Mouse (Mus musculus): ENCODE results near the gene Dlk1. TPM values are rescaled to one million over a fixed set of nuclear protein-coding genes. Genes with fewer than 3 reads are reported as not detected.
A peak's percentile ranks its signal among the peaks of the same experiment; 100 is the strongest.

Gene Dlk1
- polyA plus RNA-seq, 1 experiment from 2014 or later, result 140 TPM

GRCm38 (mm10) chr12:109496397-109496796 is 43.8 kb downstream of the Dlk1 start:
- Histone ChIP-seq H3K9ac (no peak overlapping the region), H3K9me3 (replicated peaks) (no peaks in the 10 kb centered on the region), H3K4me3 (no peak overlapping the region), H3K4me1 (peaks cover 8% of the 10 kb centered on the region), H3K4me2 (replicated peaks) (no peak overlapping the region), H3K27ac (no peak overlapping the region), H3K27me3 (no peaks in the 10 kb centered on the region), H3K36me3 (no peaks in the 10 kb centered on the region)
- WGBS, result 67% methylated on average over 6 of the region's 6 CpGs
- no peak for ATAC-seq (ENCODE audit: low FRiP score)

DNA sequence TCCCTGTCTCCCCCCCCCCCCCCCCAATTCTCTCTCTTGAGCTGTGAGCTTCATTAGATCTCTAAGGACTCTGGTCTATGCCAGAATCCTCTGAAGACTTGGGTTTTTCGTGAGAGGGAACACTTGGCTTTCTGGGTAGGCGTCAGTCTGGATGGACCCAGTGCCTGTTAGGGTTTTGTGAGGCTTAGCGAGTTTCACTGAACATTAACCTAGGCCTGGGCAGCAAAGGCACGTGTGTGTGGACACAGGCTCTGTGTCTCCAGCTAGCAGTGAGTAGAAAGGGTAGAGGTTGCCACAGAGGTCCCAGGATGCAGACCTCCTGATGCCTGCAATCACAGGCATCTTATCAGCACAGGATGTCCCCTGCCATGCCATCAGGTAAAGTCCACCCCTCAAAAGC is 48.4 kb downstream of the Dlk1 start:
- Histone ChIP-seq H3K4me3 (no peak overlapping the region), H3K9ac (no peak overlapping the region), H3K27me3 (peaks cover 3% of the 10 kb centered on the region; the same call in 1 of the 2 replicates), H3K4me1 (peaks cover 11% of the 10 kb centered on the region), H3K36me3 (no peaks in the 10 kb centered on the region), H3K27ac (no peak overlapping the region), H3K4me2 (replicated peaks) (no peak overlapping the region), H3K9me3 (replicated peaks) (no peaks in the 10 kb centered on the region)
- no peak for ATAC-seq (ENCODE audit: low FRiP score)
- 48% methylated on average over 4 of the region's 4 CpGs for WGBS

GRCm38 (mm10) chr12:109502360-109503040 is 49.9 kb downstream of the Dlk1 start:
- 80% methylated on average over 6 of the region's 6 CpGs for WGBS
- H3K36me3 ChIP-seq, result no peaks in the 10 kb centered on the region
- H3K4me1 ChIP-seq, result peaks cover 7% of the 10 kb centered on the region; the same call in 1 of the 2 replicates
- H3K27me3 ChIP-seq, result peaks cover 3% of the 10 kb centered on the region; the same call in 1 of the 2 replicates
- no peak overlapping the region for H3K4me2 ChIP-seq (replicated peaks)
- ATAC-seq (ENCODE audit: low FRiP score), result no peak
- H3K9me3 ChIP-seq (replicated peaks), result no peaks in the 10 kb centered on the region
- H3K27ac ChIP-seq, result no peak overlapping the region
- H3K9ac ChIP-seq, result no peak overlapping the region
- no peak overlapping the region for H3K4me3 ChIP-seq

GRCm38 (mm10) chr12:109507693-109508092 is 55.1 kb downstream of the Dlk1 start:
- Histone ChIP-seq H3K9me3 (replicated peaks) (no peaks in the 10 kb centered on the region), H3K4me2 (replicated peaks) (no peak overlapping the region), H3K36me3 (no peaks in the 10 kb centered on the region), H3K27ac (no peak overlapping the region), H3K9ac (no peak overlapping the region), H3K27me3 (peaks cover 3% of the 10 kb centered on the region), H3K4me1 (peaks cover 33% of the 10 kb centered on the region), H3K4me3 (no peak overlapping the region)
- ATAC-seq (ENCODE audit: low FRiP score), result no peak
- WGBS, result 89% methylated on average over 11 of the region's 11 CpGs

DNA sequence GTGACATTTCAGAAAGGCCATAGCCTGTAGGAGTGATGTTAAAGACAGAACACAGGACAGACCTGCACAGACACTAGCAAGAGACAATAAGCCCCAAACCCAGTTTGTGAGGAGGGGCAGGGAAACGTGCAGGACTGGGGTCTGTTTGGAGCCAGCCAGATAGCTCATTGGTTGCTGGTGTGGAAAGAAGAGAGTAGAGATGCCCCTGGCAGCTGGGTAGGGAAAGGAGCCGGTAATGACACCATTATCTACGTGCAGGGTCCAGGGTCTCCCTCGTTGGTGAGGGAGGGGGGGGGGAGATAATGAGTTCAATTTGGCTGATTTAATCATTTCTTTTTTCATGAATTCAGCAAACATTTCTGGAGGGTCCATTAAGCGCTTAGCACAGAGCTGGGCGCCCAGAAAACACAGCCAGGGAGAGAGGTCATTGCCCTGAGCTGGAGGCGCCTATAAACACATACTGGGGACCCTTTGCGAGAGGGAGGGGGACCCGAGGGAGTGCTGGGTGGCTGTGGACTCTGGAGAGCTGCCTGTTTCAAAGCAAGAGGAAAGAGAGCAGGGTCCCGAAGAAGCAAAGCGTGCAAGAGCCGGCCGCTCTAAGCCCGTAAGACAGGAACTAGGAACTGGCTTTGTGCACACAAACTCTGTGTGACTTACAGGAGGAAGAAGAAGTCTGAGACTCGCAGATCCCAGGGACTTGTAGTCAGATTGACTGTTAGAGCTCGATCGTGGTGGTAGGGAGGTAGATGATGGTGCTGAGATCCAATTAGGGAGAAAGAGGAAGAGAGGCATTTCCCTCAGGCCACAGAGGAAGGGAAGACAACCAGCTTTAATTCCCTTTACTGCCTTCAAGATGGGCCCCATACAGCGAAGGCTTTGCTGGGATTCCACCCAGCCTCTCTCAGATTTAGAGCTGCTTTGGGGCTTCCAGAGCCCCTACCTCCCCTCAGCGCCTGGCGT is 56.2 kb downstream of the Dlk1 start:
- Histone ChIP-seq H3K36me3 (no peaks in the 10 kb centered on the region), H3K4me1 (peaks cover 34% of the 10 kb centered on the region), H3K27ac (no peak overlapping the region), H3K27me3 (peaks cover 4% of the 10 kb centered on the region; the same call in 1 of the 2 replicates), H3K9me3 (replicated peaks) (no peaks in the 10 kb centered on the region), H3K4me3 (no peak overlapping the region), H3K4me2 (replicated peaks) (no peak overlapping the region), H3K9ac (no peak overlapping the region)
- WGBS, result 28% methylated on average over 20 of the region's 20 CpGs
- no peak for ATAC-seq (ENCODE audit: low FRiP score)

DNA sequence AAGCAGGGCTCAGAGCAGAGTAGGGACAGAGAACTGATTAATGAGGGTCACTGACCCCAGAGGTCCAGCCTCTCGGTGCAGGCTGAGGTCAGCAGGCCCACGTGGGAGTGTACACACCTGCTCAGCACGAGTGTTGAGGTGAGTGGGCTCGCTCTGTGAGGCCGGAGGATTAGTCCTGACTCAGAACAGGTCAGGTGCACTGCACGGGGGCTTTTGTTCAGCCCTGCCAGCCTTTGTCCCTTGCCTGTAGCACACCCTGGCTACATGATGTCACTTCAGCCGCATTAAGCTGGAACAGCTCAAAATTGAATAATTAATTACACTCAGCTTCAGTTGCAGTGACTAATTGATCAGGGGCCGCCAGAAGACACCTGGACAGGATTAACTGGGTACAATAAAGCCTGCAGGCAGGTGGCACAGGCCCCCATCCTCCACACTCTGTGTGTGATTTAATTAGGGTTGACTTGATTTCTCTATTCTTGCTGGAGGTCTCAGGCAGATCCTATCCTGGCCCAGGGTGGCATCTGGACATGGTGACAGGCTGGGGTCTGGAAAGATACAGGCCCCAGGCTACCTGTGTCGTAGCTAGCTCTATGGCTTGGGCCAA is 57.0 kb downstream of the Dlk1 start:
- Histone ChIP-seq H3K4me2 (replicated peaks) (no peak overlapping the region), H3K4me1 (peaks cover 28% of the 10 kb centered on the region), H3K9ac (no peak overlapping the region), H3K27ac (no peak overlapping the region), H3K27me3 (peaks cover 4% of the 10 kb centered on the region; the same call in 1 of the 2 replicates), H3K36me3 (no peaks in the 10 kb centered on the region), H3K4me3 (no peak overlapping the region), H3K9me3 (replicated peaks) (no peaks in the 10 kb centered on the region)
- peak; percentile 57 for ATAC-seq (ENCODE audit: low FRiP score)
- WGBS, result 24% methylated on average over 9 of the region's 9 CpGs

- Histone ChIP-seq H3K36me3 (no peaks in the 10 kb centered on the region), H3K4me3 (no peak overlapping the region), H3K9ac (no peak overlapping the region), H3K9me3 (replicated peaks) (no peaks in the 10 kb centered on the region), H3K27ac (no peak overlapping the region), H3K4me2 (replicated peaks) (no peak overlapping the region), H3K4me1 (peaks cover 28% of the 10 kb centered on the region), H3K27me3 (peaks cover 4% of the 10 kb centered on the region; the same call in 1 of the 2 replicates)
- 88% methylated on average over 8 of the region's 8 CpGs for WGBS
- no peak; the same call in 1 of the 2 replicates for ATAC-seq (ENCODE audit: low FRiP score)
Observed at GRCm38 (mm10) chr12:109510247-109510646, 57.6 kb downstream of the Dlk1 start.

DNA sequence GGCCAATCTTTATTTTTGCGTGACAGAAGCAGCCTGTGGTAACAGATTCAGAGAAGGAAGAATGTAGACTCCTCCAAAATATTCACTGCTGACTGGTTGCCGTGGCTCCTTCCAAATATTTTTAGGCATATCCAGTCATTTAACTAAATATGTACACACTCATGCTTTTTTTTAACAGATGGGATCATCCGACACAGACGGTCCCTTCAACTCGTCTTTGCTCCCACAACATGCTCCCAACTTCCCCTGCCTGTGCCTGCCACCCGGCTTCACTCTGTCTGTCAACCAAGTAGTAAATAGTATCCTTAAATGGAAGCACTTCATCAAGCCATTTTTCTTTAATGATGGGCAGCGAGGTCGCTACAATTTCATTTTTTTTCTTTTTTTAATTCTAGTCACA is 58.8 kb downstream of the Dlk1 start:
- no peak overlapping the region for H3K4me2 ChIP-seq (replicated peaks)
- no peak overlapping the region for H3K27ac ChIP-seq
- no peak for ATAC-seq (ENCODE audit: low FRiP score)
- no peaks in the 10 kb centered on the region for H3K9me3 ChIP-seq (replicated peaks)
- H3K36me3 ChIP-seq, result no peaks in the 10 kb centered on the region
- peaks cover 4% of the 10 kb centered on the region; the same call in 1 of the 2 replicates for H3K27me3 ChIP-seq
- WGBS, result 84% methylated on average over 8 of the region's 8 CpGs
- H3K9ac ChIP-seq, result no peak overlapping the region
- no peak overlapping the region for H3K4me3 ChIP-seq
- peaks cover 28% of the 10 kb centered on the region for H3K4me1 ChIP-seq

- H3K4me1 ChIP-seq, result peaks cover 28% of the 10 kb centered on the region
- WGBS, result 27% methylated on average over 13 of the region's 13 CpGs
- H3K9ac ChIP-seq, result no peak overlapping the region
- H3K27me3 ChIP-seq, result peaks cover 4% of the 10 kb centered on the region; the same call in 1 of the 2 replicates
- no peaks in the 10 kb centered on the region for H3K36me3 ChIP-seq
- H3K27ac ChIP-seq, result no peak overlapping the region
- H3K4me2 ChIP-seq (replicated peaks), result no peak overlapping the region
- no peak for ATAC-seq (ENCODE audit: low FRiP score)
- no peak overlapping the region for H3K4me3 ChIP-seq
- no peaks in the 10 kb centered on the region for H3K9me3 ChIP-seq (replicated peaks)
Observed at GRCm38 (mm10) chr12:109512151-109512907, 59.7 kb downstream of the Dlk1 start.

Data from hindbrain, embryonic 12.5 days (tissue).